In the genomic region with DNA sequence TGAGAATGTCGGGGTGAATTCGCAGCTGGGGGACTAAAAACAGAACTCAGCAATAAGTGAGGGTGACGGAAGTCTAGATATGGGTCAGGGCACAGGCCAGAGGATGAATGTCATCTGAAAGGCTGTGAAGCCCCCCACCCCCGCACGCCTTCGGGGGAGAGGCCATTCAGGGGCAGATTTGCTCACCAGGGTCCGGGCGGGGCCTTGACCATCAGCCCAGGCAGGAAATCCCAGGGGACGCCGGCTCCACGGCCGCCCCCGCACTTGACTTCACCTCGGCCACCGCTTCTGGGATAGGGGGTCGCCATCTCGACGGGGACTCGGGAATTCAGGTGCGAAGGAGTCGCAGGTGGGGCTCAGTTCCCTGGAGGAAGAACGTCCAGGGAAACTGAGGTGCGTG, we compare ENCODE assay signal across 12 mouse cellular contexts. TPM values are rescaled to one million over a fixed set of nuclear protein-coding genes. Genes with fewer than 3 reads are reported as not detected.
DNase-seq lines count a peak whose midpoint lies in the region; ATAC-seq and TF ChIP-seq lines count a peak whose summit lies in the region.
"Had no signal": no experiment of that assay in that cellular context is flagged by ENCODE, and none has a peak within 500 bp of the region (broad histone marks: within the 10 kb centered on the region; RNA-seq: fewer than 3 reads in every experiment).

No protein-coding gene starts in this region.

- H3K27ac ChIP-seq in left cerebral cortex, adult 2 months: no peak overlapping the region
- no peak overlapping the region for H3K27ac ChIP-seq in forebrain, embryonic 13.5 days
- no peak overlapping the region for H3K27ac ChIP-seq in intestine, postnatal 0 days (ENCODE audit: low read depth, low read length)
- no peak overlapping the region for H3K27ac ChIP-seq in neural tube, embryonic 14.5 days (ENCODE audit: low read depth, low read length)
- H3K27ac ChIP-seq in gastrocnemius, adult 2 months: no peak overlapping the region

- TF ChIP-seq CTCF in left cerebral cortex, adult 2 months (IDR thresholded peaks at IDR 0.05): no peak
- no peak for TF ChIP-seq CTCF in intestine, postnatal 0 days (IDR thresholded peaks at IDR 0.05; ENCODE audit: low read depth)
- no peak for TF ChIP-seq CTCF in gastrocnemius, adult 2 months (IDR thresholded peaks at IDR 0.05)

- 7% methylated on average over 23 of the region's 23 CpGs for WGBS in forebrain, embryonic 13.5 days
- WGBS in intestine, postnatal 0 days: 5% methylated on average over 22 of the region's 23 CpGs
- WGBS in neural tube, embryonic 14.5 days: 3% methylated on average over 23 of the region's 23 CpGs

- H3K4me3 ChIP-seq in left cerebral cortex, adult 2 months: peak overlapping the region; percentile 24; the same call in 1 of the 2 replicates
- peak overlapping the region; percentile 35 for H3K4me3 ChIP-seq in forebrain, embryonic 13.5 days
- peak overlapping the region; percentile 36 for H3K4me3 ChIP-seq in intestine, postnatal 0 days (ENCODE audit: low read depth, low read length)
- H3K4me3 ChIP-seq in neural tube, embryonic 14.5 days (ENCODE audit: low read depth, low read length): peak overlapping the region; percentile 20
- H3K4me3 ChIP-seq in gastrocnemius, adult 2 months: no peak overlapping the region; the same call in 1 of the 2 replicates
- H3K4me3 ChIP-seq: erythroblast, embryonic 14.5 days had no signal

- no peak for DNase-seq in left cerebral cortex, adult 2 months (ENCODE audit: extremely low spot score in 1 of 2, low spot score in 2 of 2)
- no peak for DNase-seq in left cerebral cortex, postnatal 25 days (ENCODE audit: low spot score in 2 of 2)
- DNase-seq in yolk sac, embryonic 10.5 days (ENCODE audit: low spot score): no peak
- no peak for DNase-seq in left cerebral cortex, adult 18-20 months (ENCODE audit: low spot score in 2 of 2)
- DNase-seq in gastrocnemius, adult 2 months: no peak
- DNase-seq: kidney, adult 18-20 months had no signal

- ATAC-seq in forebrain, embryonic 13.5 days: no peak
- ATAC-seq in intestine, postnatal 0 days: no peak
- ATAC-seq in neural tube, embryonic 14.5 days (ENCODE audit: low read depth): no peak

- no peaks in the 10 kb centered on the region for H3K36me3 ChIP-seq in forebrain, embryonic 13.5 days (ENCODE audit: poor library complexity, severe bottlenecking)
- no peaks in the 10 kb centered on the region for H3K36me3 ChIP-seq in intestine, postnatal 0 days (ENCODE audit: control insufficient read depth, insufficient read depth)
- H3K36me3 ChIP-seq in neural tube, embryonic 14.5 days (ENCODE audit: control insufficient read depth, insufficient read depth, low read length): no peaks in the 10 kb centered on the region

- peak overlapping the region; percentile 58 for H3K4me2 ChIP-seq in forebrain, embryonic 13.5 days
- H3K4me2 ChIP-seq in intestine, postnatal 0 days (replicated peaks; ENCODE audit: low read depth): peak overlapping the region; percentile 32
- peak overlapping the region; percentile 42 for H3K4me2 ChIP-seq in neural tube, embryonic 14.5 days (ENCODE audit: low read depth, low read length)

- H3K4me1 ChIP-seq in forebrain, embryonic 13.5 days: peaks cover 28% of the 10 kb centered on the region
- H3K4me1 ChIP-seq in intestine, postnatal 0 days (replicated peaks; ENCODE audit: control insufficient read depth, insufficient read depth, low read length): no peaks in the 10 kb centered on the region
- H3K4me1 ChIP-seq in neural tube, embryonic 14.5 days (ENCODE audit: control insufficient read depth, insufficient read depth, low read length): peaks cover 10% of the 10 kb centered on the region

- peaks cover 75% of the 10 kb centered on the region for H3K27me3 ChIP-seq in forebrain, embryonic 13.5 days
- H3K27me3 ChIP-seq in intestine, postnatal 0 days (replicated peaks; ENCODE audit: control insufficient read depth, insufficient read depth, low read length): peaks cover 66% of the 10 kb centered on the region
- peaks cover 45% of the 10 kb centered on the region for H3K27me3 ChIP-seq in neural tube, embryonic 14.5 days (ENCODE audit: control insufficient read depth, insufficient read depth, low read length)

- no peaks in the 10 kb centered on the region for H3K9me3 ChIP-seq in forebrain, embryonic 13.5 days (replicated peaks)
- no peaks in the 10 kb centered on the region for H3K9me3 ChIP-seq in intestine, postnatal 0 days (ENCODE audit: control insufficient read depth)
- no peaks in the 10 kb centered on the region for H3K9me3 ChIP-seq in neural tube, embryonic 14.5 days (ENCODE audit: control insufficient read depth, low read length)

- H3K9ac ChIP-seq in forebrain, embryonic 13.5 days: no peak overlapping the region; the same call in 1 of the 2 replicates
- H3K9ac ChIP-seq in intestine, postnatal 0 days (ENCODE audit: low read depth, low read length): no peak overlapping the region
- no peak overlapping the region; the same call in 1 of the 2 replicates for H3K9ac ChIP-seq in neural tube, embryonic 14.5 days (replicated peaks; ENCODE audit: low read depth, low read length)

- intact Hi-C loops in left cerebral cortex, adult 2 months (cut with DNase I): no loop called here
- intact Hi-C loops in left cerebral cortex, postnatal 25 days (cut with DNase I): no loop called here
- intact Hi-C loops in gastrocnemius, adult 2 months (cut with DNase I): loop anchor here (10.0 kb wide), 1 partner anchor 249 kb away; a partner anchor contains a TSS

RNA-seq across cellular contexts. Expression of a gene that starts 2.2 kb away (rescaled TPM):
- 10 to 100 TPM; 10.2 to 11.5 TPM for total RNA-seq in left cerebral cortex, adult 2 months (2021)
- 10 to 100 TPM; 10.5 to 11.0 TPM for total RNA-seq in left cerebral cortex, postnatal 25 days (2021)
- polyA plus RNA-seq in forebrain, embryonic 13.5 days (2015; fragmentation: Nextera tagmentation; extraction: Ambion mirVana): 2.1 and 3.4 TPM in 2 replicates
- polyA plus RNA-seq in intestine, postnatal 0 days (2015; fragmentation: Nextera tagmentation; extraction: Ambion mirVana): 0.22 and 0.27 TPM in 2 replicates
- 1.8 and 2.0 TPM in 2 replicates for polyA plus RNA-seq in neural tube, embryonic 14.5 days (2014; fragmentation: Nextera tagmentation; extraction: Ambion mirVana)
- total RNA-seq in left cerebral cortex, adult 18-20 months (2021): 10 to 100 TPM; 10.0 to 11.9 TPM
- not detected for total RNA-seq in gastrocnemius, adult 2 months (2021)
- total RNA-seq: neutrophil, adult 5-6 weeks had no signal
- polyA plus RNA-seq: erythroblast, embryonic 14.5 days; stomach, embryonic 14.5 days had no signal

RNA-seq across cellular contexts. Expression of a gene that starts 22.7 kb away (rescaled TPM):
- 10 to 100 TPM; 68.0 to 69.0 TPM for total RNA-seq in left cerebral cortex, adult 2 months (2021)
- 10 to 100 TPM; 66.5 to 80.1 TPM for total RNA-seq in left cerebral cortex, postnatal 25 days (2021)
- polyA plus RNA-seq in forebrain, embryonic 13.5 days (2015; fragmentation: Nextera tagmentation; extraction: Ambion mirVana): 55.7 and 56.4 TPM in 2 replicates
- 124 and 132 TPM in 2 replicates for polyA plus RNA-seq in intestine, postnatal 0 days (2015; fragmentation: Nextera tagmentation; extraction: Ambion mirVana)
- polyA plus RNA-seq in neural tube, embryonic 14.5 days (2014; fragmentation: Nextera tagmentation; extraction: Ambion mirVana): 62.7 and 70.4 TPM in 2 replicates
- total RNA-seq in left cerebral cortex, adult 18-20 months (2021): 10 to 100 TPM; 75.9 to 81.5 TPM
- 10 to 100 TPM; 49.2 to 50.0 TPM for total RNA-seq in gastrocnemius, adult 2 months (2021)

Comparison
In these comparisons a context has a peak if more than half of its experiments do, and no peak if none do; other contexts are left out.
1. RNA of a gene that starts 2.2 kb away (total RNA-seq): 10.0 to 11.9 TPM in left cerebral cortex, adult 18-20 months, 10.2 to 11.5 TPM in left cerebral cortex, adult 2 months and 10.5 to 11.0 TPM in left cerebral cortex, postnatal 25 days; not detected in gastrocnemius, adult 2 months; every median in the first group is over 10 times any median in the second.
2. Peak in every context shown above with its lines, with median percentiles within 50 percentile points of each other: H3K4me2 ChIP-seq.